Mouse (Mus musculus): Measurements from ENCODE around the gene Ltbr. TPM values are rescaled to one million over a fixed set of nuclear protein-coding genes. Genes with fewer than 3 reads are reported as not detected.

The Ltbr gene
- total and polyA plus RNA-seq, 2 experiments = 55.9 to 102 TPM

DNA sequence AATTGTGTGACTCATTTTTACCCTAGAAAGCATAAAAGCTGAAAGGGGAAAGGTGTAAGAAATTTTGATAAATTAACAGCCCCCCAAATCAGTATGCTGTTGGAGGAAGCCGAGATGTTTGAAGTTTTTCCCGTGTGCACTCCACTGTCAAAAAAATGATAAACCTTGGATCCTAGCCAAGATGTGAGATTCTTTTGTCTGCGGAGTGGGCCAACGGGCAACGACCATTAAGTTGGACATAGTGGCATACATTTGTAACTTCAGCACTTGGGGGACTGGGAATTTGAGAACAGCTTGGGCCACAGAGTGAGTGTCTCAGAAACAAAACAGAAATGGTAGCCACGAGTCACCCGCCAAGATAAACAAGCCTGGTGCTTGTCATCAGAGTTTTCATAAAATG lies 3.4 kb upstream of the Ltbr start:
- no peak overlapping the region for H3K27ac ChIP-seq (replicated peaks; ENCODE audit: insufficient read depth, low read depth, low read length)
- DNase-seq (ENCODE audit: extremely low read depth, low read depth, low spot score) = no peak
- 75% methylated on average over 7 of the region's 7 CpGs for WGBS
- H3K36me3 ChIP-seq (ENCODE audit: control insufficient read depth, insufficient read depth, low read length) = no peaks in the 10 kb centered on the region
- TF ChIP-seq CTCF (IDR thresholded peaks at IDR 0.05; ENCODE audit: low read depth, low read length) (no peak), POLR2A (IDR thresholded peaks at IDR 0.05; ENCODE audit: extremely low read depth, insufficient read depth, low read length) (no peak)
- H3K9ac ChIP-seq (ENCODE audit: low read depth, low read length) = no peak overlapping the region
- no peak overlapping the region for H3K4me3 ChIP-seq (ENCODE audit: insufficient read depth, low read depth, low read length)
- no peaks in the 10 kb centered on the region for H3K27me3 ChIP-seq (ENCODE audit: control insufficient read depth, insufficient read depth, low read length)
- H3K79me2 ChIP-seq (ENCODE audit: control insufficient read depth, insufficient read depth, low read length) = peaks cover 3% of the 10 kb centered on the region; the same call in 1 of the 2 replicates
- H3K4me1 ChIP-seq (ENCODE audit: control insufficient read depth, insufficient read depth, low read length) = peaks cover 22% of the 10 kb centered on the region

DNA sequence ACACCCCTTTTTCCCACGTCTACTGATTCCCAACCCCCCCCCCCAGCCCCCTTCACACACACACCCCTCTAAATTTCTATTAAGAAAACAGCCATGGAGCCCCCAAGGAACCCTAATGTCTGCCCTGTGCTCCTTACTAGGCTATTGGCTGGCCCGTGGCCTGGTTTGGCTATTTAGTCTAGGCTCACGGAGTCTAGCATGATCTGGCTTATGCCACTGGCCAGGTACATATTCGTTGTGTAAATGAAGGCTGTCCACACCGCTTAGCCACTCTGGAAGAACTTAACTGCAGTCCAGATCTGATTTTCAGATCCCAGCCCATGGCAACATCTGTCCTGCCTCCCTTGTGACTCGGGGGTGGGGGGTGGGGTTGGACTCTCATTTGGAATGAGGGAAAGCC lies 1.1 kb upstream of the Ltbr start:
- Histone ChIP-seq H3K36me3 (ENCODE audit: control insufficient read depth, insufficient read depth, low read length) (peaks cover 9% of the 10 kb centered on the region; the same call in 1 of the 2 replicates), H3K4me3 (ENCODE audit: insufficient read depth, low read depth, low read length) (no peak overlapping the region), H3K27me3 (ENCODE audit: control insufficient read depth, insufficient read depth, low read length) (no peaks in the 10 kb centered on the region), H3K79me2 (ENCODE audit: control insufficient read depth, insufficient read depth, low read length) (peaks cover 11% of the 10 kb centered on the region; the same call in 1 of the 2 replicates), H3K4me1 (ENCODE audit: control insufficient read depth, insufficient read depth, low read length) (peaks cover 34% of the 10 kb centered on the region), H3K9ac (ENCODE audit: low read depth, low read length) (no peak overlapping the region), H3K27ac (replicated peaks; ENCODE audit: insufficient read depth, low read depth, low read length) (no peak overlapping the region)
- 29% methylated on average over 6 of the region's 6 CpGs for WGBS
- no peak for TF ChIP-seq POLR2A (IDR thresholded peaks at IDR 0.05; ENCODE audit: extremely low read depth, insufficient read depth, low read length)
- no peak for TF ChIP-seq CTCF (IDR thresholded peaks at IDR 0.05; ENCODE audit: low read depth, low read length)
- peak; percentile 79 for DNase-seq (ENCODE audit: extremely low read depth, low read depth, low spot score)

DNA sequence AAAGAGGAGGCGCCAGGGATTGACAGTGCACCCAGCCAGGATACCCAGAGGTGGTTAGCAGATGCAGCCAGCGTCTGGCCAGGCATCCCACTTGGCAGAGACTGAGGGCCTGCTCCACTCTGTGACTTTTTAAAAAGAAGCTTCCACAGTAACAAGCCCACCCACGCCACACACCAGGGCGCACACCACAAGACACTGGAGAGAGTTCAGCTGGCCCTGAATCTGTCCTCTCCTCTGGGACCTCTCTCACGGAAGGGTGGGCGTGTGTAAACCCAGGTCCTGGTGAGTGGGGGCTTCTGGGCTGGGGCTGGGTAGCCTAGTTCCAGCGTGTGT lies 512 bp upstream of the Ltbr start:
- Histone ChIP-seq H3K4me1 (ENCODE audit: control insufficient read depth, insufficient read depth, low read length) (peaks cover 35% of the 10 kb centered on the region), H3K27ac (replicated peaks; ENCODE audit: insufficient read depth, low read depth, low read length) (peak overlapping the region; percentile 81), H3K79me2 (ENCODE audit: control insufficient read depth, insufficient read depth, low read length) (peaks cover 11% of the 10 kb centered on the region; the same call in 1 of the 2 replicates), H3K4me3 (ENCODE audit: insufficient read depth, low read depth, low read length) (peak overlapping the region; percentile 56), H3K9ac (ENCODE audit: low read depth, low read length) (peak overlapping the region; percentile 74), H3K27me3 (ENCODE audit: control insufficient read depth, insufficient read depth, low read length) (no peaks in the 10 kb centered on the region), H3K36me3 (ENCODE audit: control insufficient read depth, insufficient read depth, low read length) (peaks cover 9% of the 10 kb centered on the region; the same call in 1 of the 2 replicates)
- 49% methylated on average over 7 of the region's 7 CpGs for WGBS
- no peak for TF ChIP-seq POLR2A (IDR thresholded peaks at IDR 0.05; ENCODE audit: extremely low read depth, insufficient read depth, low read length)
- no peak for TF ChIP-seq CTCF (IDR thresholded peaks at IDR 0.05; ENCODE audit: low read depth, low read length)
- DNase-seq (ENCODE audit: extremely low read depth, low read depth, low spot score) = no peak

DNA sequence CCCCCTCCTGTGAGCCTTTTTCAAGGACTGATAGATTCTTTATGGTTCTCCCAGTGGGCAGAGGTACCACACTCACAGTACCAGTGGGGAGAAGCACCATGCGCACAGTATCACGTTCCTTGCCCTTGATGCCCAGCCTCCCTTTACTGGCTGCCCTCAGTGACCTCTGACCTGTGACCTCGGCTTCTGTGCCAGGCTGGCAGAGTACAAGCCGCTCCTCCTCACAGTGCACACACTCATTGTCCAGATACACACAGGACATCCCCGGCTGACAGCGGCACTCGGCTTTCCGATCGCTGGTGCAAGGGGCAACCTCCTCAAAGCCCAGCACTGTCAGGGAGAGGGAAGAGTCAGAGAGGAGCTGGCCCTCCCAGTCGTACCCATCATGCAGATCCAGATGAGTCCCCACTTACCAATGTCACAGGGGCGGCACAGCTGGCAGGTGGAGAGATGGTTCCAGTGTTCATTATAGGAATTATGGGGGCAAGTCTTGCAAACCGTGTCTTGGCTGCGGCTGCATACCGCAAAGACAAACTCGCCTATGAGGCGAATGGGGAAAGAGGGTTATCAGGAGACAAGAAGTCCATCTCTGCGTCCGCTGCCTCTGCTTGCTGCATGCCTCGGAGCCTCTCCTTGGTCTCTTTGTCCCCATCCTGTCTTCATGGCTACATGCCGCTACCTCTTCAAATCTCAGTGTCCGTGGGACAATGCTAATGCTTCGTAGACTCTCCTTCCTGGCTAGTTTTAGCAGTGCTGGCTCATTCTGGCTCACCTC lies 917 bp downstream of the Ltbr start:
- TF ChIP-seq CTCF (IDR thresholded peaks at IDR 0.05; ENCODE audit: low read depth, low read length) = no peak
- peak; percentile 85 for TF ChIP-seq POLR2A (IDR thresholded peaks at IDR 0.05; ENCODE audit: extremely low read depth, insufficient read depth, low read length)
- Histone ChIP-seq H3K4me3 (ENCODE audit: insufficient read depth, low read depth, low read length) (peak overlapping the region; percentile 80), H3K27me3 (ENCODE audit: control insufficient read depth, insufficient read depth, low read length) (no peaks in the 10 kb centered on the region), H3K4me1 (ENCODE audit: control insufficient read depth, insufficient read depth, low read length) (peaks cover 29% of the 10 kb centered on the region), H3K9ac (ENCODE audit: low read depth, low read length) (peak overlapping the region; percentile 91), H3K27ac (replicated peaks; ENCODE audit: insufficient read depth, low read depth, low read length) (peak overlapping the region; percentile 92), H3K36me3 (ENCODE audit: control insufficient read depth, insufficient read depth, low read length) (peaks cover 11% of the 10 kb centered on the region; the same call in 1 of the 2 replicates), H3K79me2 (ENCODE audit: control insufficient read depth, insufficient read depth, low read length) (peaks cover 11% of the 10 kb centered on the region; the same call in 1 of the 2 replicates)
- peak; percentile 93 for DNase-seq (ENCODE audit: extremely low read depth, low read depth, low spot score)
- 4% methylated on average over 22 of the region's 22 CpGs for WGBS

GRCm38 (mm10) chr6:125312171-125312570 lies 1.5 kb downstream of the Ltbr start:
- H3K4me1 ChIP-seq (ENCODE audit: control insufficient read depth, insufficient read depth, low read length) = peaks cover 29% of the 10 kb centered on the region
- no peak for DNase-seq (ENCODE audit: extremely low read depth, low read depth, low spot score)
- 52% methylated on average over 9 of the region's 9 CpGs for WGBS
- no peaks in the 10 kb centered on the region for H3K27me3 ChIP-seq (ENCODE audit: control insufficient read depth, insufficient read depth, low read length)
- peaks cover 11% of the 10 kb centered on the region; the same call in 1 of the 2 replicates for H3K79me2 ChIP-seq (ENCODE audit: control insufficient read depth, insufficient read depth, low read length)
- peak overlapping the region; percentile 80; the same call in 1 of the 2 replicates for H3K4me3 ChIP-seq (ENCODE audit: insufficient read depth, low read depth, low read length)
- no peak for TF ChIP-seq CTCF (IDR thresholded peaks at IDR 0.05; ENCODE audit: low read depth, low read length)
- no peak for TF ChIP-seq POLR2A (IDR thresholded peaks at IDR 0.05; ENCODE audit: extremely low read depth, insufficient read depth, low read length)
- peak overlapping the region; percentile 57 for H3K27ac ChIP-seq (replicated peaks; ENCODE audit: insufficient read depth, low read depth, low read length)
- peak overlapping the region; percentile 91 for H3K9ac ChIP-seq (ENCODE audit: low read depth, low read length)
- peaks cover 13% of the 10 kb centered on the region; the same call in 1 of the 2 replicates for H3K36me3 ChIP-seq (ENCODE audit: control insufficient read depth, insufficient read depth, low read length)

DNA sequence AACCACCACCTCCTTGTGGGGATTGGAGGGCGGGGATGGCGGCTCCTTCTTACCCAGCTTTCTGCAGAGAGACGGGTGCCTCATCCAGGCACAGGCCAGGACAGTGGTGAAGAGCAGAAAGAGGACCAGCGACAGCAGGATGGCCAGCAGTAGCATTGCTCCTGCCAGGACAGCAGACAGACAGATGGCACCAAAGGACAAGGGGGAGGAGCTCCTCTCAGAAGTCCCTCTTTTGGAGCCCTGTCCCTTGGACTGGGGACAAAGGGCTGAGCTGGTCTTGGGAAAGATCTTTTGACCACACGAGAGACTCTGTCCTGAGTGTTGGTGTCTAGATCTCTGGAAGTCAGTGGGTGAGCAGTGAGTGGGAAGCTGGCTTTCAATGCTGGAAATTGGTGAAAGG lies 4.3 kb downstream of the Ltbr start:
- peak; percentile 97 for DNase-seq (ENCODE audit: extremely low read depth, low read depth, low spot score)
- Histone ChIP-seq H3K27ac (replicated peaks; ENCODE audit: insufficient read depth, low read depth, low read length) (peak overlapping the region; percentile 54), H3K36me3 (ENCODE audit: control insufficient read depth, insufficient read depth, low read length) (peaks cover 13% of the 10 kb centered on the region; the same call in 1 of the 2 replicates)

More for the DNA sequence above, 4.3 kb downstream of the Ltbr start:
- peak overlapping the region; percentile 44; the same call in 1 of the 2 replicates for H3K4me3 ChIP-seq (ENCODE audit: insufficient read depth, low read depth, low read length)
- TF ChIP-seq POLR2A (IDR thresholded peaks at IDR 0.05; ENCODE audit: extremely low read depth, insufficient read depth, low read length) (no peak), CTCF (IDR thresholded peaks at IDR 0.05; ENCODE audit: low read depth, low read length) (peak; percentile 59)
- H3K4me1 ChIP-seq (ENCODE audit: control insufficient read depth, insufficient read depth, low read length) = peaks cover 25% of the 10 kb centered on the region
- peak overlapping the region; percentile 78 for H3K9ac ChIP-seq (ENCODE audit: low read depth, low read length)
- H3K79me2 ChIP-seq (ENCODE audit: control insufficient read depth, insufficient read depth, low read length) = peaks cover 11% of the 10 kb centered on the region; the same call in 1 of the 2 replicates
- 39% methylated on average over 5 of the region's 5 CpGs for WGBS
- H3K27me3 ChIP-seq (ENCODE audit: control insufficient read depth, insufficient read depth, low read length) = no peaks in the 10 kb centered on the region
